Mouse (Mus musculus) R1 (cell line): ENCODE results near the gene Noxo1.
A peak's percentile ranks its signal among the peaks of the same experiment; 100 is the strongest.
"Not testable (repeated sequence)": the region's sequence is repeated elsewhere in the genome, so short reads cannot be mapped to it uniquely, and the experiment has no call there.

Experiments
- DNase-seq: peaks from one replicate; pipeline ENCODE4 v3.0.0-alpha.2; 2018; ENCODE audit warnings: low read depth, low spot score

The Noxo1 gene

GRCm38 (mm10) chr17:24676877-24677276, 19.2 kb upstream of the Noxo1 start:
- DNase-seq, result no peak

GRCm38 (mm10) chr17:24677500-24678080, 18.4 kb upstream of the Noxo1 start:
- DNase-seq, result peak; percentile 78

GRCm38 (mm10) chr17:24686514-24686913, 9.5 kb upstream of the Noxo1 start:
- DNase-seq, result peak; percentile 89

GRCm38 (mm10) chr17:24687146-24687595, 8.9 kb upstream of the Noxo1 start:
- DNase-seq, result peak; percentile 68

GRCm38 (mm10) chr17:24687599-24687998, 8.4 kb upstream of the Noxo1 start:
- DNase-seq, result no peak

- DNase-seq, result no peak
Observed at GRCm38 (mm10) chr17:24689251-24690081, 6.6 kb upstream of the Noxo1 start, which contains the start of gene Syngr3. TSS of gene Syngr3 (minus strand) at chr17:24689955.

GRCm38 (mm10) chr17:24692385-24692784, 3.6 kb upstream of the Noxo1 start:
- DNase-seq, result no peak

- DNase-seq, result no peak
Observed at GRCm38 (mm10) chr17:24695326-24696010, 566 bp upstream of the Noxo1 start.

- peak; percentile 68 for DNase-seq
Observed at GRCm38 (mm10) chr17:24697985-24698384, 2.0 kb downstream of the Noxo1 start.

GRCm38 (mm10) chr17:24698715-24699114, 2.7 kb downstream of the Noxo1 start:
- no peak for DNase-seq

GRCm38 (mm10) chr17:24699473-24699872, 3.4 kb downstream of the Noxo1 start:
- no peak for DNase-seq

- no peak for DNase-seq
Observed at GRCm38 (mm10) chr17:24701251-24701650, 5.2 kb downstream of the Noxo1 start.

- no peak for DNase-seq
Observed at GRCm38 (mm10) chr17:24705821-24706220, 9.8 kb downstream of the Noxo1 start.

- peak; percentile 96 for DNase-seq
Observed at GRCm38 (mm10) chr17:24706982-24707800, 11.2 kb downstream of the Noxo1 start, which contains the start of gene Tbl3. TSS of gene Tbl3 (minus strand) at chr17:24707660.

- DNase-seq, result peak; percentile 52
Observed at GRCm38 (mm10) chr17:24707801-24708425, 11.9 kb downstream of the Noxo1 start.

- peak; percentile 73 for DNase-seq
Observed at GRCm38 (mm10) chr17:24708646-24709045, 12.6 kb downstream of the Noxo1 start.

GRCm38 (mm10) chr17:24715556-24715955, 19.5 kb downstream of the Noxo1 start:
- no peak for DNase-seq

GRCm38 (mm10) chr17:24716166-24716682, 20.2 kb downstream of the Noxo1 start:
- DNase-seq, result no peak

GRCm38 (mm10) chr17:24717943-24718342, 21.9 kb downstream of the Noxo1 start, which contains the start of the genes Rnf151 and Rps2:
TSS of gene Rnf151 (minus strand) at chr17:24718063.
TSS of gene Rps2 (plus strand) at chr17:24718116.
- no peak for DNase-seq

GRCm38 (mm10) chr17:24718938-24719337, 22.9 kb downstream of the Noxo1 start:
- DNase-seq, result not testable (repeated sequence)
